Mouse (Mus musculus) kidney, adult 11 months (tissue): ENCODE results near the gene Cchcr1.

Experiments used
- DNase-seq: peaks from one replicate; pipeline ENCODE4 v3.0.0; 2022

The Cchcr1 gene

DNA sequence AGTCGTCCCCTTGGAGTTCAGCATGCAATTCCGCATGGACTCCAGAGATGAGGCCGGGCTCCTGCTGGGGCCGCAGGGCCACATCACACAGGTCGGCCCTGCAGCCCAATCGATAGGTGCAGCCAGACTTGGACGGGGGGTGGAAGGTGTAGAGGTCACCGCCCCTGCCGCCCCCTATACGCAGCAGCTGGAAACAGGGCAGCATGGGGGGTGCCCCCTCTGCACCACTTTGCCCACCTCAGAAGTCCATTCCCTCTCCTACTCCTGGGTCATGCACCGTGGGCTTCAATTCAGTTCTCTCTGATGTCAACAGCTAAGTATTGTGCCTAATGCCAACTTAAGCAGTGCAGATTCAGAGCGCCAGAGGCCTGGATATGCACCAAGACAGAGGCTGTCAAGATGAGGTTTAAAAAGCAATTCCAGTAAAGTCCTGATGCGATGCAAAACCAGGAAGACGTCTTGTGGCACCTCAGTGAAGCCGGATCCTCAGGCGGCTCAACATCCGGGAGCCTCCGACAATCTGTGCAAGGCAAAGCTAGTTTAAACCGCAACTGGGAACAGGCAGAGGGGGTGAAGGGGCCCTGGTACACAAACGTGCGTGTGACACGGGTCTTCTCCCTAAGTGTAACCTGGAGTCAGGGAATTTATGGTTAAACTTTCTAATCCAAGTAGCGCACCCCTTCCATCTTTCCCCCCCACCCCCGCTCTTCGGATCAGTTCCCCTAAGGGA, 824 bp upstream of the Cchcr1 start:
- no peak for DNase-seq

- DNase-seq = no peak
Observed at GRCm38 (mm10) chr17:35517526-35517925, 626 bp downstream of the Cchcr1 start.

DNA sequence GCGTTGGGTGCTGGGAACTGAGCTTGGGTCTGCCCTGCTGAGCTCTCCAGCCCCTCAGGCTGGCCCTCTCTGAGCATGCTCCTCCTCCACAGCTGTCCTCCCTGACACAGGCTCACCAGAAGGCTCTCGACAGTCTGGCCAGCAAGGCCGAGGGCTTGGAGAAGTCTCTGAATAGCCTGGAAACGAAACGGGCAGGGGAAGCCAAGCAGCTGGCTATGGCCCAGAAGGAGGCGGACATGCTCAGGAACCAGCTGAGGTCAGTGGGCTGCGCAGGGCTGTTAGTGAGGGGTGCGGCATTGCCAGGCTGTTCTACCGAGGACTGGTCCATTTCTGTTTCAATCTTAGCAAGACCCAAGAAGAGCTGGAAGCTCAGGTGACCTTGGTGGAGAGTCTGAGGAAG, 7.5 kb downstream of the Cchcr1 start:
- DNase-seq = no peak

DNA sequence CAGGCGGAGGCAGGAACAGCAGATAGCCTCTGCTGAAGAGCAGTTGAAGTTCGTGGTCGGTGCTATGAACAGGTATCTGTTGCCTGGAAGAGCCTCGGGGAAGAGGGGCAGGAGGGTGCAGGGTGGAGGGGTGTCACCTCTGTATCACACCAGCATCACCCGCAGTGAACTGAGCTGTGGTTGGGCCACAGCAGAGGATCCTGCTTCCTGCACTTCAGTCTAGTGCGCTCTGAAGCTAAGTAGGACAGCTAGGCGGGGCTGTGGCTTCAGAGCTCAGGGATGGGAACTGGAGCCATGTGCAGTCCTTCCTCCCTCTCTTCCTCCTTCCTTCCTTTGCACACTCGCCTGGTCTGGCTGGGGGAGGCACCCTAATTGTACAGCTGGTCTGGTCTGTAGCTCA, 9.7 kb downstream of the Cchcr1 start:
- DNase-seq = no peak

GRCm38 (mm10) chr17:35532360-35532759, 15.5 kb downstream of the Cchcr1 start:
- DNase-seq = no peak

DNA sequence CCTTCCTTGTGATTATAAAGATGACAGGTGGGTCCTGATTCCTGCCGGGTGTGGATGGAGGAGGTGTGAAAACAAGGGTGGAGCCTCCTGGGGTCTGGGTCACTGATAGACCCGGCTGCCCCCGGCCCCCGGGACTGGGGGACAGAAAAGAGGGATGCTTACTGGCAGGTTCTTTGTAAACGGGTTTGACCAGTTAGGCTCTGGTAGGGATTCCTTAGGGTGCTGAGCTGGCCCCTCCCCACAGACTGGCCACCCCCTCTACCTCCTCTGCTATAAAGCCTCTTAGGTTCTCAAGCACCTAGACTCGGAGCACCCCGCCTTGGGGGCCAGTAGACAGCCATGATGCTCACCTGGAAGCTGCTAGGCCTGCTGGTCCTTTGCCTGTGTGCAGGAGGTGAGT, 16.0 kb downstream of the Cchcr1 start, which contains the start of gene Psors1c2:
TSS of gene Psors1c2 (plus strand) at position 301 of the 400 bp plus-strand sequence.
- DNase-seq = no peak

DNA sequence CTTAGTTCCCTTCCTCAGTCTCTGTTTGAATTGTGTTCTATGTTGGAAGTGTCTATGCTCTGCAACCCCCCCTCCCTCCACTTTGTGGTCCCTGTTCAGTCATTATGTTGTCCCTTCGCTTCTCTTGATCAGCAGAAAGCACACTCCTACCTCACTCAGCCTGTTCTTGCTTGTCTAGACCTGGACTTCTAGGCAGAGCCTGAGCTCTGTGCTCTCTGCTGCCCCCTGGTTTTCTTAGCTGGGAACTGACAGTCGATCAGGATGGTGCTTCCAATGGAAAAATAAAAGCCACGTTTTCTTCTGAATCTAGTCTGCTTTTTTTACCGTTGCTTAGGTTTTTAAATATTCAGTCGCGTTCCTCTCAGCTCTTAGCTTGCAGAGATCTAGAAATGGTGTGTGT, 17.4 kb downstream of the Cchcr1 start:
- DNase-seq = peak; percentile 52

GRCm38 (mm10) chr17:35537421-35537820, 20.5 kb downstream of the Cchcr1 start:
- DNase-seq = no peak

DNA sequence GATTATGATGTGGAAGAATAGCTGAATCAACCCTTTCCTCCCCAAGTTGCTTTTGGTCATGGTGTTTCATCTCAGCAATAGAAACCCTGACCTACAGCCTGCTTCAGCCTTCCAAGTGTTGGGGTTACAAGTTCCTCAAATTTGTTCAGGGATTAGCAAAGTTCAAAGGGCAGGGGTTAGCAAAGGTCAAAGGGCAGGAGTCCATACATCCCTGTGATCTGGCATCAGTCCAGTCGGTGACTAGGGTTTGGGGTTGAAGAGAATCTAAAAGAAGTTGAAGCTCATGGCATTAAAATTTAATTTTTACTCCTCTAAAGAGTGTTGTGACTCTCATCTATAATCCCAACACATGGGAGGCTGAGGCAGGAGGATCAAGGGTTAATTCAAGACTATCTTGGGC, 21.6 kb downstream of the Cchcr1 start:
- DNase-seq = no peak

GRCm38 (mm10) chr17:35539540-35539939, 22.6 kb downstream of the Cchcr1 start:
- no peak for DNase-seq

- DNase-seq = no peak
Observed at GRCm38 (mm10) chr17:35542761-35543411, 26.0 kb downstream of the Cchcr1 start.

DNA sequence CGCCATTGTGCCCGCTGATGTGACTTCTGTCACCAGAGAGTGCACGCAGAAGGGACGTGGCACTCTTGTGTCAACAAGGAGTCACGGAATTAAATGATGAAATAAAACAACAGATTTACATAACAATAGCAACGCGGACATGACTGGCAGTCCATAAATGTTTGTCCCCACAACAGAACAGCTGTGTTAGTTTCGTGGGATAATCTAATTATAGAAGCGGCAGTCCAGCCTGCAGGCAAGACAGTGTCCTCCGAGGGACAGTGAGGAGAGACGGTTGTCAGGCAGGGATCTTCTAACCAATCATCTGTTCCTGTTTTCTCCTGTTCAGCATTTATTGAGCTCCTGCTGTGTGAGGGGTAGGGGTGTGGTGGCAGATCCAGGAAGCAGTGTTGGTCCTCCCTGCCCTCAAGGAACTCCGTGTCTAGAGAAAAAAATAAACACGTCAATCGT, 26.5 kb downstream of the Cchcr1 start:
- DNase-seq = no peak

DNA sequence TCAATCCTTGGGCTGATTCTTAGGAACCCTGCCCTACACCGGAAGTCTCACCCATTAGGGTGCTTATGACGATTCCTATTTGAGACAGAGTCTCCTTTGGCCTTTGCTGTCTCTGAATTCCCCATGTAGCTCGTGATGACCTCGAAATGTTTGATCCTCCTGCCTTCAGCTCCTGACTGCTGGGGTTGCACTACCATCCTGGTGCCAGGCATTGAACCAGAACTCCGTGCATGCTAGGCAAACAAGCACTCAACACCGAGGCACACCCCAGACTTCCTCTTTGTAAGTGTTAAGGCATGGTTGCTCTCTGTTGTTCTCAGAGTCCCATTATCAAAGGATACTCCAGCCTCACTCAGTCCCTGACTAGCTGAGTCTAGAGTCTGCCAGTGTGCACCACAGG, 27.1 kb downstream of the Cchcr1 start:
- no peak for DNase-seq

- DNase-seq = peak; percentile 41
Observed at GRCm38 (mm10) chr17:35544680-35545079, 27.8 kb downstream of the Cchcr1 start.

DNA sequence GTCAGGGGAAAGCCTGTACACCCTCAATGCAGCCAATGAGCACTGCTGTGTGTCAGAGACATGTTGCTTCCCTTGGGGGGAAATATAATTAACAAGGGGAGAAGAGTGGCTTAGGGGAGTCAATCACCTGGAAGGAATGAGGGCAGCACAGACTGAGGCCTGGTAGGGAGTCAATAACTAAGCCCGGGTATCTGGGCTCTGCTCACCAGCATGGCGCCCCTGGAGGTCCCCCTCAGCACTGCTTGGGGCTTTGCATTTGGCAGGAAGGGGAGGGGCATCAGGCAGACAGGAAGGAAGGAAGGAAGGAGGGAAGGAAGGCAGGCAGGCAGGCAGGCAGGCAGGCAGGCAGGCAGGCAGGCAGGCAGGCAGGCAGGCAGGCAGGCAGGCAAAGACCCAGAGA, 30.6 kb downstream of the Cchcr1 start:
- no peak for DNase-seq

- DNase-seq = no peak
Observed at GRCm38 (mm10) chr17:35548636-35549035, 31.7 kb downstream of the Cchcr1 start.

GRCm38 (mm10) chr17:35549437-35550142, 32.7 kb downstream of the Cchcr1 start:
- peak; percentile 67 for DNase-seq

- no peak for DNase-seq
Observed at GRCm38 (mm10) chr17:35550143-35550494, 33.2 kb downstream of the Cchcr1 start.

DNA sequence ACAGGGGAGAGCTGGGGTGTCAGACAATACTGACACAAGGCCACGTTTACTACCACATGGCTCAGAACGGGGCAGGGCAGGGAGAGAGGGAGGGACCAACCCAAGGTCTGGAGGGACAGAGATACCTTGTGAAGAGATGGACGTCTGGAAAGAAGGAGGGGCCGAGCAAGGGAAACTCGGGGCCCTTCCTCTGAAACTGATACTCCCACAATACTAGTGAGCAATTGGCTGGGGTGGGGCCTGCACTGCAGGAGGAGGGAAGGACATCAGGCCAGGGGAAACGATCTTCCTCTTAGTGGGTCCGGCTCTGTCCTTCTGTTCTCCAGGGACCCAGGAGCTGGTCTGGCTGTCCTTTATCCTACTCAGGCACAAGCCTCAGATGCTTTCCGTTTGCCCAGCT, 34.0 kb downstream of the Cchcr1 start:
- DNase-seq = no peak

GRCm38 (mm10) chr17:35551881-35552414, 35.0 kb downstream of the Cchcr1 start, which contains the start of gene Cdsn:
TSS of gene Cdsn (plus strand) at chr17:35552128.
- DNase-seq = no peak

DNA sequence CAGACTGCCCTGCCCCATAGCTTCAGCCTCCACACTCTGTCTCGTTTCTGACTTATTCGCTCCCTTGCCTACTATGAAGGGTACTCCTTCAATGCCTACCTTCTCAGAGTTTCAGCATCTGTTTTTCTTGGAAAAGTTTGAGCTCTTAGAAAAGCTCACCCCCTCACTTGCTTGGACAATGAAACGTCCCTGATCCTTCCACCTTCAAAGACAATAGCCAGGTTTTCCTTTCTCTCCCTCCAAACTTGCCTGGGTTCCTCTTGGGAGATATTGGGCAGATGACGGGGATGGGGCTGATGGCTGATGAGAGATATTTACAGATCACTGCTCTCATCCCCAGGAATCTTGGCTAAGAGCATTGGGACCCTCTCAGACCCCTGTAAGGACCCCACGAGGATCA, 37.4 kb downstream of the Cchcr1 start:
- no peak for DNase-seq

GRCm38 (mm10) chr17:35554761-35555397, 38.0 kb downstream of the Cchcr1 start:
- DNase-seq = no peak

DNA sequence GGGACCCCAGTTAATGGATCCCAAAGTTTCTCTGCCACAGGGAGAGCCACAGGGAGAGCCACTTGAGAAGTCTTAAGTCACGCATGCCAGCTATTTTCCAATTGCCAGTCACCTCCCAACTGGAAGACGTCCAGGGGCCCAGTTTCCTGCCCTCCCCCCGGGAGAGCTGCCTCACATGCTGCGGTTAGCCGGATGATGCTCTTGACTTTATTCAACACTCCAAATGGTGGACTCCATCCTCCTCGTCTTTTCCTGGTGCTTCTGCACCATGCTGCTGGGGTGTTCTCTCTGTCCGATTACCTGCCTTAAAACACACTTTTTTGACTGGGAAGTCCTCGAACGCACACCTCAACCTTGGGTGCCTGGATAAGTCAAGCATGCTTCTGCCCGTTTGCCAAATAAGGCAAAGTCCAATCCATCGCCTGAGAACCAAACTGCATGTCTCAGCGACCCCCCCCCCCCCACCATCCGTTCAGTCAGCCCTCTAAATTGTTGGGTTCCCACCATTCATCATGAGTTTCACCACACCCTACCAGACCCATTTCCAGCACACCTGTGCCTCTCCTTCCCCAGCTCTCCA, 39.4 kb downstream of the Cchcr1 start:
- DNase-seq = peak; percentile 53
